ENCODE assay signal across 16 mouse cellular contexts in genomic region chrX:147217382-147218013, GRCm38 (mm10).
"Had no signal": no experiment of that assay in that cellular context is flagged by ENCODE, and none has a peak within 500 bp of the region (broad histone marks: within the 10 kb centered on the region; RNA-seq: fewer than 3 reads in every experiment).

No protein-coding gene starts in this region.

- ATAC-seq: intestine, postnatal 0 days; liver, embryonic 12.5 days had no signal

- H3K9ac ChIP-seq: limb, embryonic 15.5 days; liver, embryonic 12.5 days; neural tube, embryonic 12.5 days; stomach, embryonic 15.5 days had no signal

- H3K9me3 ChIP-seq: limb, embryonic 15.5 days; liver, embryonic 12.5 days; midbrain, embryonic 10.5 days; neural tube, embryonic 12.5 days; stomach, embryonic 15.5 days had no signal

- H3K36me3 ChIP-seq: limb, embryonic 15.5 days; liver, embryonic 12.5 days; midbrain, embryonic 10.5 days; neural tube, embryonic 12.5 days; stomach, embryonic 15.5 days had no signal

- H3K27ac ChIP-seq: layer of hippocampus, adult 2 months; limb, embryonic 15.5 days; liver, embryonic 12.5 days; midbrain, embryonic 10.5 days; neural tube, embryonic 12.5 days; stomach, embryonic 15.5 days had no signal

- H3K4me2 ChIP-seq: limb, embryonic 15.5 days; liver, embryonic 12.5 days; neural tube, embryonic 12.5 days; stomach, embryonic 15.5 days had no signal

- H3K4me1 ChIP-seq: limb, embryonic 15.5 days; liver, embryonic 12.5 days; midbrain, embryonic 10.5 days; neural tube, embryonic 12.5 days; stomach, embryonic 15.5 days had no signal

- DNase-seq: kidney, adult 8-10 months; kidney, postnatal 10 days; kidney, postnatal 4 days; lung, postnatal 10 days; midbrain, embryonic 14.5 days; right cerebral cortex, postnatal 4 days; spleen, adult 18-20 months; thymus, adult 2 months; thymus, postnatal 25 days had no signal

- H3K4me3 ChIP-seq: layer of hippocampus, adult 2 months; limb, embryonic 15.5 days; liver, embryonic 12.5 days; midbrain, embryonic 10.5 days; neural tube, embryonic 12.5 days; stomach, embryonic 15.5 days had no signal

- H3K27me3 ChIP-seq: limb, embryonic 15.5 days; liver, embryonic 12.5 days; neural tube, embryonic 12.5 days; stomach, embryonic 15.5 days had no signal
